Mouse (Mus musculus): ENCODE measurements around the gene C1qb.

C1qb gene

DNA sequence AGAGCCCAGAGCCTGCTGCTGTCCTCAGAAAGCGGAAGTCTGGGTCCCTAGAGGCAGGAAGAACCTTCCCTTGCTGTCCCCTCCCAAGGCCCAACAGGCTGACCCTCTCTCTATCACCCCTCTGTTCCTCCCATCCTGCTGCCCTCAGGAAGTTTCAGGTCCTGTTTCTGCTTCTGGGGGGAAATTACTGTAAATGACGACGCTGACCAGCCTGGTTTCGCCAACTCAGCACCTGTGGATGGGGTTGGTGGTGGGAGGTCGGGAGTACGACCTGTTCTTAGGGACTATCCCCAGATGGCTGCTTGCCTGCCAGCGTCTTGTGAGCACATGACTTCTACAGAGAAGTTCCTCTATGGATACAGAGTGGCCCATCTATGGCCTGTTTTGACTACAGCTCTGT lies at the start of gene C1qb:
Gene C1qb (minus strand): TSS at position 87 of the 400 bp plus-strand sequence.
- no peak for DNase-seq (ENCODE audit: low read depth, low spot score)

DNA sequence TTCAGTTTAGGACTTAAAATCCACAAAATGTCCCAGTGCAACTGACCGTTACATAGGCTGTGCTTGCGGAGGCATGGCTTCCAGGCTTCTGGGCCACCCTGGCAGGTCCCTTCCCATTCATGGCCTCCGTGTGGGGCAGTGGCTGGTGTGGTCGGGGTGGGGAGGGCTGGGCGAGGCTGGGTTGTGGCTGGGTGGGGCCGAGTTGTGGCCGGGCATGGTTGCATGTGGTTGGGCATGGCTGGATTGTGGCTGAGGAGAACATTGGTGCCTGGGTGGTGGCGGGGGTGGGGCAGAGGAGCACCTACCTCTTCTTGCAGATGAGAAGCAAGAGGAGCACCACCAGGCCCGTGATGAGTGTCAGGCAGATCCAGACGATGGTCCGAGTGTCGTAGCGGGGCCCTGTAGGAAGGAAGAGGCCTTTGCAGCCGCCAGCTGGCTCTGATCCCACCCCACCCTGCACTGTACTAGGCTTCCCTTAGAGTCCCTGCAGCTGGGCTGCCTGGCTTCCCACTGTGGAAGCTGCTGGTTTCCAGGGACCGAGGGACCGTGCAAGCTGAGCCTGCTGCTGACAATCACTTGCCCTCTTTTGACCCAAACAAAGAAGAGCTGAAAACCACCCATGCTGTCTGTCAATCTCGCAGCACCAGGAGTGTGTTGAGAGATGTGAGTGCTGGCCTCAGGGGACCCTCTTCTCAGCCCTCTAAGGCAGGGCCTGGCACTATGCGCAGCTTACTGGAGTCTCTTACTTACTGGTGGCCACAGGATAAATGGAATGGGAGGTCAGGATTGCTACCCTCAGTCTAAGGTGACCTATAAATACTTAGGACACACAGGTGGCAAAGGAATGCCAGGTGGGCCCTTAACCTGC lies 49.0 kb upstream of the C1qb start:
- DNase-seq (ENCODE audit: low read depth, low spot score) = no peak

DNA sequence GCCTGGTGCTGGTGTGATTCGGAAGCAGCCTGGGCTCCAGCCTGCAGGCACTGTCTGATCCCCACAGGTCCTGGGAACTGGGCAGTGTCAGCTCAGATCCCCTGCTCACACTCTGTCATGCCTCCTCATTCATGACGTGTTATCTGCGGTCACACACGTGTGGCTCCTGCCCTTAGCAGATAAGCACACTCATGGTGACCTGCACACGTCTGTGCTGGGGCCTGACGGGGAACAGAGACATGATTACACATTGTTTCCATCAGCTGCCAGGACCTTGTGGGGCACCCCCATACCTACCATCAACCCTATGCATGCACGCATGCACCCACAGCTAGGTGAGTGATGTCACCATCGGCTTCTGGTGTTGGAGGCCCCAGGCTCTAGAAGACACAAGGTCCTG lies 44.5 kb upstream of the C1qb start:
- no peak for DNase-seq (ENCODE audit: low read depth, low spot score)

DNA sequence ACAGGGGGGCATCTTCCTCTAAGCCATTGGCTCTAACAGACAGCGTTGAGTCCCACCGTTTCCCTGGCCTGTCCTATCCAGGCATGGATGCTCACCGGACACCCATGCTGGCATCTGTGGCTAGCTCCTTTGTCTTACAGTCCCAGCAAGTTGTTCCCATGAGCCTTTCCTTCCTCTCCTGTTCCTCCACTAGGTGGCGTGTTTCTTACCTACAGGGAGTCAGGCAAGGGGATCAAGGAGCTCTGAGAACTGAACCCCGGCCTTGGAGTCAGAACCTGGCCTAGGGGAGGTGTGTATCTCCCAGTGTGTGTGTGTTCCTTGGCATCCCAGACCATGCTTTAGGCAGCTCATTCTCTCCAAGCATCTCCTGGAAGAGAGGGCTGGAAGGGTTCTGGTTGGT lies 42.9 kb upstream of the C1qb start:
- DNase-seq (ENCODE audit: low read depth, low spot score) = peak; percentile 81

DNA sequence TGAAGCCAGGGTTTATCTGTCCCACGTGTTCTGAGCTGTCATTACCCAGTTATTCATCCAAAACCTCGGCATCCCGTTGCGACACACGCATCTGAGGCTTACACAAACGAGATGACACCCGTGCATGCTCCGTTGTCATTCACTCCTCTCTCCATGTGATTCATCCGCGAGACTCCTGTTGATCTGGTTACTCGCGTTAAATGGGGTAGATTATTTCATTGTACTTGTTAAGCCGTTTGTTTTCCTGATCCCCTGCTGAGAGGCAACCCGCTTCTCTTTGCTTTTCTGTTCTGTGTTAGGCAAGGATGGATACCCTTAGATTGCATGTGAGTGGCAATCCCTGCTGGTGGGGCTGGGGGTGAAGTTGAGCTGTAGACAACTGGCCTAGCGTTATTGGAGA lies 39.8 kb upstream of the C1qb start:
- DNase-seq (ENCODE audit: low read depth, low spot score) = no peak

DNA sequence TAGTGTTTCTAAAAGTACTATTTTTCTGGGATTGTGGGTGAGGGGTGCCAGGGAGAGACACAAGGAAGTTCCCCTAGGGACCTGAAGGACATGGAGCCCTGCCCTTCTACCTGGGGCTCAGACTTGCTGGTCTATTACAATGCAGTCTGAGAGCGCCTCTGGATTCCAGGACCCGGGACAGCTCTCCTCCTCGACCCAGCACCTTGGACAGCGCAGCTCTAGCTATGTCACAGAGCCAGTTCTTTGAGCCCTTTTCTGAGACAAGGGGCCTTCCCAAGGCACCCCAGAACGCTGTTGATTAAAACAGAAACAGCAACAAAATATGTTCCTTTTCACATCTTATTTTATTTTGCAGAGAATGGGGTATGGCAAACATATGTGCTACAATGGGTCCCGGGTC lies 38.5 kb upstream of the C1qb start:
- peak; percentile 82 for DNase-seq (ENCODE audit: low read depth, low spot score)

DNA sequence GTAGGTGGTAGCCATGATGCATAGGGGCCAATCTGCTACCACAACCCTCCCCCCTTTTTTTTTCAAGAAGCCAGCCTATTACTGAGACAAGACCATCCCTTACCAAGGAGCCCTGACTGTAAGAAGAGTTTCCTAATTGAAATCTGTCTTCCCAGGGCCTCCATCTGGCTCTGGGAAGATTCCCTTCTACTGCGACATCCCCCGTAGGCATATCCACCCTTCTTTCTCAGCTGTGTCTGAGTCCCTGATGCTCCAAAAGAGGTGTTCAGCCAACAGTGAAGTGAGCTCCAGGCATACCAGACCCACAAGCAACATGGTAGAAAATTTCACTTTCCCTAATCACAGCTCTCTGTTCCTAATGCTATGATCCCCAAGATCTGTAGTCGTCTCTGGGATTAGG lies 33.5 kb upstream of the C1qb start:
- no peak for DNase-seq (ENCODE audit: low read depth, low spot score)

DNA sequence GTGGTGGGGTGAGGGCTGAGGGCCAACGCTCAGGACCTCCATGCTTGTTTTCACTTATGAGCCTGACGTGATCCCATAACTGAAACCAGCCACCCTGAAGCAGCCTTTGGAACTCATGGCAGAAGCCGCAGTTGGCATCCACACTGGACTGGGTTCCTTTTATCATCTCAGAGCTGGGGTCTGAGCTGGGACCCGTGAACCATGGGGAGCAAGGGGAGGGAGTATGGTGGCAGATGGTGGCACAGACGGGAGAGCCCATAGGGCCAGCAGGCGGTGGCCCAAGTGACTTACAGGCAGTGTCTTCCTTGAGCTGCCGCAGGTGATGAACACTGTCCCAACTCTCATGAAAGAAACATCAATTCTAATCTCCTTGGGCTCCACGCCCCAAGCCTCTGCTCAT lies 32.8 kb upstream of the C1qb start:
- no peak for DNase-seq (ENCODE audit: low read depth, low spot score)

DNA sequence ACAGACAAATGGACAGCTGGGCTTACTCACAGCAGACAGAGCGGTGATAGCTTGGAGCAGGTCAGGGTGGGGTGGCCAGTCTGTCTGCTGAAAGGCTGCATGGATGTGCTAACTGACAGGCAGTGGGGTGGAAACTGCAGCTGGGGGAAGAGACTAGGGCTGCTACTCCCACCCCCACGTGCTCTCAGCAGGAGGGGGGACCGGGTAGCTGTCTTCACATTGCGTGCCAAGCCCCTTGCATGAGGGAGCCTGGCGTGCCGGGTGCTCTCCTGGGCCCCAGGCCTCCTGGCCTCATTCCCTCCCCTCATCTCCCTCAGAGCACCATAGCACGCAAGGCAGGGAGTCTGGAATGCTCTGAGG lies 31.2 kb upstream of the C1qb start:
- DNase-seq (ENCODE audit: low read depth, low spot score) = no peak

DNA sequence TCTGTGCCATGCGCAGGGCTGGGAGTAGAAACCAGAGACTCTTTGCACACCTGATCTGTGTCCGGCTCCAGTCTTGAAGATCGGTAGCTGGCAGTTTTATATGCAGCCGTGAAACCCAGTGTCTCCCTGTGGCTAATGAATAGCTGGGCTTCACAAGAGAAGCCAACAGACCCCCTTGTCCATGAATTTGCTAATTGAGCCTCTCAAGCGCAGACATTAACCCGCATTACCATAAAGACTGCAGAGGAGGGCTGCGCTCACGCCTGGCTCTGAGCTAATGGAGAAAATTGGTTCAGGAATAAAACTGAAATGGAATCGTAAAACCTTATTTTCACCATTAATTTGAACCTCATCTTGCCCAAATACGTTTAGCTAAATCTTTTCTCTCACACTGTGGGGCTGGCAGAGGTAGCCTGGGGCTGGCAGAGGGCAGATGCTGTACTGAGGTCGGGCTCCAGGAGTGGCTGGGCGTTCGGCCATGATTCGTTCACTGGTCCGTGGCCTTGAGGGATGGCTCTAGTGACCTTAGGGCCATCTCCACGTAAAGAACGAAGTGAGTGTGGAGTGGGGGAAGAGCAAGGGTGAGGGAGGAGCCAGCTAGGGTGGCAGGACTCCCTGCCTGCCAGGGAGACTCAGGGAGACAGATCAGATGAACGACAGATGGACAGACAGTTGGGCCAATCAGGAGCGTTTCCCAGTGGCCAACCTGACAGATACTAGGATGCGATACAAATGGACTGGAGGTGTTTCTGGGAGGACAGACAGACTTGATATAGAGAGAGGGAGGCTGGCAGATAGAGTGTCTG lies 30.6 kb upstream of the C1qb start:
- DNase-seq (ENCODE audit: low read depth, low spot score) = no peak

DNA sequence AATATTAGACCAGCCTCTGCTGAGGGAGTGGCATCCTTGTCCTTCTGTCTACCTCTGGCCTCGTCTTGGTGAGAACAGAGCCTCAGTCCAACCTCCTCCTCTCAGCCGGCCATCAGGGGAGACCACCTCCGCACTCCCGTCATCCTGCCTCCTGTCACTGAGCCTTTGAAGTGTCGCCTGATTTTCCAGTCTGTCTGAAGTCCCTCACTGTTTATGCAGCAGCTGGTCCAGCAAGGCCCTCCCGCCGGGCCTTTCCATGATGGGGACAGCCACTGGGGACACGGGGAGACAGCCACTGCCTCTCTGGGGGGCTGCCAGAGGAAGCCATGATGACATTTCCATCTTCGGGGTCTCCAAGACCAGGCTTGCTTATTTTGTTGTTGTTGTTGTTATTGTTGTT lies 26.9 kb upstream of the C1qb start:
- peak; percentile 44 for DNase-seq (ENCODE audit: low read depth, low spot score)

DNA sequence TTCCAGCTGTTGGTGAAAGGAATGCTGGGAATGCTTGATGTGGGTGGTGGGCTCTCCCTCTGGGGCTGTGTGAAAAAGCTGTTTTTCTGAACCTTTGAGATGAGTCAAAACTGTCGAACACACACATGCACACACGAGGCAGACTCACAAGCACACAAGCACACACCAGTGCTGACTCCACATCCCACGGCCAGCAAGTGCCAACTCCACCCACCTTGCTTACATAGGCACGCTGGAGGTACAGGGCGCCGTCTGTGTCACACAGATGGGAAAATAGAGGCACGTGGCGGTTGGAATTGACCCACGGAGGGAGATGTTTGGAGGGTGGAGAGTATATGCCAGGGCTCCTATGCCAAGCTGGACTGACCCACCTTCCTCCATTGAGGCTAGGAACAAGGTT lies 25.8 kb upstream of the C1qb start:
- DNase-seq (ENCODE audit: low read depth, low spot score) = no peak

DNA sequence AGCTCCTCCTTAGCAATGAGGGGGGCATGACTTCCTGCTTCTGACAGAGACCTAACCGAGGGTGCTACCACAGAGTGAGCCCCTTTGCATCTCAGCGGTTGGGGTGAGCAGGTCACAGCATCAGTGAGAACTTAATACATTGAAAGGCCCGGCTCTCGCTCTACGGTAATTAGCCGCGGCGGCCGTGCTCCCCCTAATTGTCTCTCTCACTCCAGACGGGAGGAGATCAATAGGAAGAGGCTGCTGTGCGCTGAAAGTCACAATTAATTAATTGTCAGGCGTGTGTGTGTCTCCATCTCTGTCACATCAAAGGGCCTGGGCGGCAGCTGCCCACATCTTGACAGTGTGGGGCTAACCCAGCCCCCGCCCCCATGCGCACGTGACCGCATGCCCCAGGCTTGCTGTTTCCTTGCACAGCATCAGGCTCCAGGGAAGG lies 25.2 kb upstream of the C1qb start:
- DNase-seq (ENCODE audit: low read depth, low spot score) = peak; percentile 49

DNA sequence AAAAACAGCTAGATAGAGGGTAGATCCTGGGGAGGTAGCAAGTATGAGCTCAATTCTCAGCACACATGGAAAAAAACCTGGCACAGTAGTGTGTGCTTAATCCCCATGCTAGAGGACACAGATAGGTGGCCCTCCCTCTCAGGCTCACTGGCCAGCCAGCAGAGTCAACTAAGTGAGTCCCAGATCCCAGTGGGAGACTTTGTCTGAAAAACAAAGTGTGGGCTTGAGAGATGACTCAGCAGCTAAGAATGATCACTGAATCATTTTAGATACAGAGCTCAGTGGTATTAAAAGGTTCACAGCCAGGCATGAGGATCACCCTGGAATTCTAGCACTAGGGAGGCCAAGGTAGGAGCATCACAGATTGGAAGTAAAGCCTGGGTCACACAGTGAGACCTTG lies 21.8 kb upstream of the C1qb start:
- DNase-seq (ENCODE audit: low read depth, low spot score) = no peak

DNA sequence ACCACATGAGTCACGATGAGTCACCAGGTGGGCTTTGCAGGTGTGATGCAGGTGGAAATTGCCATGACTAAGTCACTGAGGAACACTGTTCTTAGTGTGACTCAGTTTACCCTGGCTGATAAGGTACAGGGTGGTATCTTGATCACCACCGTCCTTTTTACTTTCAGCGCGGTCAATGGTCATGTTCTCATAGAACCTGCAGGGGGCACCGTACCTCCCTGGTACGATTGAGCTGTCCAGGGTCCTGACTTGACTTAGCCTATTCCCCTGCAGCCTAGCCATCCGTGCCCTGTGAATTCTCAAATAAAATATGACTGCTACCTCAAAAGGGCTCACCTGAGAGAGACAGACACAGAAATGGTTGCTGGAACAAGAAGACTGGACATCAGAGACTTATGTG lies 21.0 kb upstream of the C1qb start:
- peak; percentile 89 for DNase-seq (ENCODE audit: low read depth, low spot score)

DNA sequence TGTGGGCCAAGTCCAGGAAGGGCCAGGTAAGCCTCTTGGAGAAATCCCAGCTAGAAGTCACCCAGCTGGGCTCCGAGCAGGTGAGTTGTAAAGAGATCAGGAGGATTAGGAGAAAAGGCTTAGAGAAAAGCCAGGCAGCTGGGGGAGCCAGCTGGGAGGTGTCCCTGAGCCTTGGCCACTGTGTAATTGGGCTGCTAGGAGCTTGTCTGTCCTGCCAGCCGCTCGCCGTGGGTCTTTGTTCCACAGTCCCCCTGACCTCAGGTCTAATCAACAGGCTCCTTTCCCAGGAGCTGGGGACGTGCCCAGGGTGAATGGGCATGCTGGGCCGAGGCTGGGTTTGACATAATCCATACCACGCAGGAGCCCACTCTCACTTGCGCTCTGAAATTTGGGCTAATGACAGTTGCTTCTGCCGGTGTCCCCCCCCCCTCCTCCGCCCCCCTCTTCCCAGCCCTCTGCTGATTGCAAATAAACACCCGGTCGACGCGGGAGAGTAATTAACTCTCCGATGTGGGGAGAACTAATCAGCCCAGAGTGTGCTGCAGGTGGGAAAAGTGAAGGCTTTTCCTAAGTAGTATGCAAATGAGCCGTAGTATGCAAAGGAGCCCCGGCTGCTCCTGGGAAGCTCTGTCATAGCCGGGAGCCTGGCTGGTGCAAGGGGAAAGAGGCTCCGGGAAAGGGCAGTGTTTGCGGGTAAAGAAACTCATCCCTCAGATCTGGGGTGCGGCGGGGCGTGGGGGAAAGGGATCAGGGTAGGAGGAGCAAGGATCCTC lies 19.0 kb upstream of the C1qb start:
- no peak for DNase-seq (ENCODE audit: low read depth, low spot score)

DNA sequence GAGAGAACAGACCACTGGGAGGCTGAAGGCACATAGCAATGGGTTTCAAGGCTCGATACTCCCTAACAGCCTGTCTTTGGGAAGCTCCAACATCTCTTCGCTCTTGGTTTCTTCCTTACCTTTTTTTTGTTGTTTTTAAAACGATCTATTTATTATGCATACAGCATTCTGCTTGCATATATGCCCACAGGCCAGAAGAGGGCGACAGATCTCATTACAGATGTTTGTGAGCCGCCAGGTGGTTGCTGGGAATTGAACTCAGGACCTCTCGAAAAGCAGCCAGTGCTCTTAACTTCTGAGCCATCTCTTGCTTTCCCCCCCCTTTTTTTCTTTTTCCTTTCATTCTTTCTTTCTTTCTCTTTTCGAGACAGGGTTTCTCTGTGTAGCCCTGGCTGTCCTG lies 13.2 kb upstream of the C1qb start:
- DNase-seq (ENCODE audit: low read depth, low spot score) = no peak

DNA sequence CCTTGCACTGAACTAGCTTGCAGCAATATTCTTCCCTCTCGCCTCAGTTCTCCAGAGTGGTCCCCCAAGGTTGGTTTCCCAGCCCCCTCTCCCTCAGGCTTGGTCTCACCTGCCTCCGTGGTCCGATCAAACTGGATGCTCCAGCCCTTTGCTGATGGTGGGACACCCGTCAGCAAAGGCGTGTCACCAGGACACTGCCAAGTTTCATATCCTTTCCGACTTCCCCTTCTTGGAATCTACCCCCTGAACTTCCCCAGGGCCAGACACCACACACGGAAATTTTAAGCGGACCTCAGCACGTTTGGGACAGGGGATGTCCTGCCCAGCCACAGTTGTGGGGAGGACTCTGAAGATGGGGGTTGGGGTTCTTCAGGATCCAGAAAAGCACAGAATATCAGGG lies 12.7 kb upstream of the C1qb start, which contains the start of gene C1qa:
Gene C1qa (minus strand): TSS at position 167 of the 400 bp plus-strand sequence.
- DNase-seq (ENCODE audit: low read depth, low spot score) = no peak

DNA sequence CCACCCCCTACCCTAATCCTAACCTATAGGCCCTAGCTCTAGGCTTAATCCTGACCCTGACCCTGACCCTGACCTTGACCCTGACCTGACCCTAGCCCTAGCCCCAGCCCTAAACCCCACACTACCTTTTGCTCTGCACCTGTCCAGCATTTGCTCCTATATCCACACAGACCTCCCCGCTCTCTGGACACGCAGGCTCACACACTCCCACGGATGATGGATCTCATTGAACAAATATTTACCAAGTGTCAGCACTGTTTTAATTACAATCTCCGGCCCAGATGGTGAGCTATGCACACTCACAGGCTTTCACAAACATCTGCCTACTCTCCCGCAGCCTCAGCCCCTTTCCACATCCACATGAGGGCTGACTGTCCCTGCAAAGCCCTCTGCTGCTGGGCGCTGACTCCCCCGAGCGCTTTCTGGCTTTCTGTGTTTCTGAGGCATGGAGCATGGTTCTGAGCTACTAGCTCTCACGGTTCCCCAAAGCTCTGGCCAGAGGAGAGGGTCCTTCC lies 12.2 kb upstream of the C1qb start:
- no peak for DNase-seq (ENCODE audit: low read depth, low spot score)

DNA sequence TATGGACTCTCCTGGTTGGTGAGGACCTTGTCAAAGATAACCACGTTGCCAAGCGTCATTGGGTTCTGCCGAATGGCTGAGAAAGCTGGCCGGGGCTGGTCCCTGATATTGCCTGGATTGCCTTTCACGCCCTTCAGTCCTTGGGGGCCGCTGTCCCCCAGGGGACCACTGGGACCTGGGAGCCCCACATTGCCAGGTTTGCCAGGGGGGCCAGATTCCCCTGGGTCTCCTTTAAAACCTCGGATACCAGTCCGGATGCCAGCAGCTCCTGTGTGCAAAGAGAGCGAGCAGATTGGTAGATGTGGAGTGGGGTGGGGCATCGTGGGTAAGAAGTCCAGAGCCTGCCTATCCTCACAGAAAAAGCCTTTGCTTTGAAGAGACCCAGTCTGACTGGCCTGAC lies 10.5 kb upstream of the C1qb start:
- no peak for DNase-seq (ENCODE audit: low read depth, low spot score)

DNA sequence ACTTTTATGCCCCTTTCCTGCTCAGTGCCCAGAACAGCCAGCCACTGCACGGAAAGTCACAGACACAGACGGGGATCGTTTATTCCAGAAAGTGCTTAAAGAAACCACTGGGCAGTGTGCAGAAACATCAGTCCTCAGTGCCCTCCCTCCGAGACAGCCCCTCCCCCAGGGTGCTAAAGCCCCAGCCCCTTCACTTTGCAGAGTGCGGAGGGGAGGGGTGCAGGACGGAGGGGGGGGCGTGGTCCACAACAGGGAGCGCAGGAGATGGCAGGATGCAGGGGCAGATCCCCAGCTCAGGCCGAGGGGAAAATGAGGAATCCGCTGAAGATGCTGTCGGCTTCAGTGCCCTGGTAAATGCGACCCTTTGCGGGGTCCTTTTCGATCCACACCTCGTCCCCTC lies 9.9 kb upstream of the C1qb start:
- DNase-seq (ENCODE audit: low read depth, low spot score) = no peak

DNA sequence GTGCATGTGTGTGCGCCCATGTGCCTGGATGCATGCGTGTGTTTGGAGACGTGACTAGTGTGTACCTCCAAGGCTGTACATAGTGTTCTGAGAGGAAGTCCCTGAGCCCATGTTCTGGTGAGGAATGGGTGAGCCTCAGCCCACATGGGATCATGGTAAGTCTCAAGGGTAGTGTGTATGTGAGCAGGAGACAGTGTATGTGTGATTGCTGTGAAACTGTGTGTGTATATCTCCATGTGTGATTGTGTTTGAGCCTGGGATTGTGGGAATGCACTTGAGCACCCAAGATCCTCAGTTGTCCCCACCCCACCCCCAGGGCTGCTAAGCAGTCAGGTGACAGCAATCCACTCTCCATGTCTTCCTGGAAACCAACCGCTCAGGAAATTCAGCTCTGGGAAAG lies 8.8 kb upstream of the C1qb start:
- DNase-seq (ENCODE audit: low read depth, low spot score) = no peak

Measured in mesoderm, embryonic 11.5 days (tissue).